Mouse (Mus musculus) testis, adult 2 months (tissue): Measurements from ENCODE around the gene Comt. TPM values are rescaled to one million over a fixed set of nuclear protein-coding genes. Genes with fewer than 3 reads are reported as not detected.

ENCODE experiments used
- H3K27ac ChIP-seq: fragments of 200-500 bp; 2 replicates; pipeline ENCODE4 v1.5.1; 2012; ENCODE audit warnings: low read depth, low read length; ENCODE audit not compliant: control insufficient read depth, insufficient read depth
- H3K27me3 ChIP-seq: fragments of 200-500 bp; 2 replicates; pipeline ENCODE4 v1.6.1; 2012; ENCODE audit warnings: mild to moderate bottlenecking, low read length, moderate library complexity; ENCODE audit not compliant: control insufficient read depth, insufficient read depth
- H3K36me3 ChIP-seq: fragments of 200-500 bp; 2 replicates; pipeline ENCODE4 v1.6.1; 2012; ENCODE audit warnings: mild to moderate bottlenecking, low read length; ENCODE audit not compliant: control insufficient read depth, insufficient read depth
- H3K4me1 ChIP-seq: fragments of 200-500 bp; 2 replicates; pipeline ENCODE4 v1.6.1; 2012; ENCODE audit warnings: low read length; ENCODE audit not compliant: control insufficient read depth, insufficient read depth
- H3K4me3 ChIP-seq: fragments of 200-500 bp; 2 replicates; pipeline ENCODE4 v1.5.1; 2012; ENCODE audit warnings: low read depth, mild to moderate bottlenecking, low read length, moderate library complexity, mixed read lengths; ENCODE audit not compliant: control insufficient read depth
- CTCF ChIP-seq: fragments of 200-500 bp; IDR thresholded peaks from 2 replicates; pipeline ENCODE4 v1.5.1; 2012; ENCODE audit warnings: low read depth, mild to moderate bottlenecking, inconsistent platforms, low read length, moderate library complexity; ENCODE audit not compliant: control insufficient read depth, insufficient read depth, insufficient replicate concordance
- POLR2A ChIP-seq: fragments of 200-500 bp; IDR thresholded peaks from 2 replicates; pipeline ENCODE4 v1.6.1; 2012; ENCODE audit warnings: low read depth, mild to moderate bottlenecking, inconsistent platforms, low read length, moderate library complexity; ENCODE audit not compliant: control insufficient read depth
- polyA plus RNA-seq: library from polyadenylated mRNA; depleted of rRNA; stranded (reverse); fragments of >200 nt; gene quantifications from 2 replicates; pipeline ENCODE4 v1.2.3, GENCODE M21; 2012

Comt gene
- polyA plus RNA-seq, 1 experiment, result 12.2 TPM

DNA sequence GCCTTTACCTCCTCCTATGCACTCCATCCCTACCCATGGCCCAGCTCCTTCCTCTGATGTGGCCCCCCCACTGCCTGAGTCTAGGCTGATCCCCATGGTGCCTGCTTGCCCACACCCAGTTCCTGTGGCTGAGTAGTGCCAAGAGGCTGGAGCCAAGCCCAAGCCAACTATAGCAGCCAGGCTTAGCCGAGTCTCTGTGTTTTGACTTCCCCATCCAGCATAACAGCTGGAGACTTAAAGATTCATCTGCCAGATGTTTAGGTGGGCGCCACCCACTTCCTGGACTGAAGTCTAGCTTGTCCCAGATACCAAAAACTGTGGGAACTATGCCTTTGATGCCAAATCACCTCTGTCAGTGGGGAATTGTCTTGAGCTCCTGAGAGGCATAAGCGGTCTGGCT lies 37.6 kb upstream of the Comt start:
- Histone ChIP-seq H3K27me3 (no peaks in the 10 kb centered on the region), H3K27ac (no peak overlapping the region), H3K36me3 (no peaks in the 10 kb centered on the region), H3K4me3 (no peak overlapping the region), H3K4me1 (no peaks in the 10 kb centered on the region)
- TF ChIP-seq POLR2A, result no peak

DNA sequence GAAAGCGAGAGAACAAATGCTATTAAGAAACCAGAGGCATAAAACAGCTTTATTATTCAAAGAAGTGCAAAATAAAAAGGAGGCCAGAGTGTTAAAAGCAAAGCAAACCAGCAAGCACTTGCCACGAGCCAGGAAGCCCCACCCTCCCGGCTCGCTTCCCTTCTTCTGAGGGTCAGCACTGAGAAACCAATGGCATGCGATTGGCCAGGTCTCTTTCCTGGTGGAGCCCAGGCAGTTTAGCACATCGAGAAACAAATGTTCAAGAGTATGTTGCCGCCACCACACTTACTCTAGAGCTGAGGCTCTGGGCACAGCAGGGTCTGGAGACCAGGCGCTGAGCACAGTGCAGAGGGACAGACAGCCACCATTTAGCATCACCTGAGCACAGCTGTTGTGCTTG lies 35.9 kb upstream of the Comt start:
- Histone ChIP-seq H3K27me3 (no peaks in the 10 kb centered on the region), H3K27ac (no peak overlapping the region), H3K4me1 (no peaks in the 10 kb centered on the region), H3K4me3 (no peak overlapping the region), H3K36me3 (no peaks in the 10 kb centered on the region)
- TF ChIP-seq POLR2A, result no peak
- no peak for TF ChIP-seq CTCF

DNA sequence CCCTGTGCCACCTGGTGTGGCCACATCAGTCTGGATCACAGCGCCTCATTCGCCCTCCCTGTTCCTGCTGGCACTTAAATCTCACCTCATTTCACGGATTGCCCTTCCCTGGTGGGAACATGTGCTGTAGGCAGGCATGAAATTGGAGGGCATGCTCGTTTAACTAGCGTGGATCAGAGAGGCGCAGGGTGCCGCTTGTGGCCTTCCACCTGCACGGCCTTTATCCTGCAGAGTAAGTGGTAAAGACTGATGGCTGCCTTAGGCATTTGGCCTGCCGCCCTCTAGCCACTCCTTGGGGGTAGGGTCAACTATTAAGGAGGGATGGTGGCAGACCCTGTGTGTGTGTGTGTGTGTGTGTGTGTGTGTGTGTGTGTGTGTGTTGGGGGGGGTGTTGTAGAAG lies 35.4 kb upstream of the Comt start:
- Histone ChIP-seq H3K27ac (no peak overlapping the region), H3K4me3 (no peak overlapping the region), H3K4me1 (no peaks in the 10 kb centered on the region), H3K27me3 (no peaks in the 10 kb centered on the region), H3K36me3 (no peaks in the 10 kb centered on the region)
- TF ChIP-seq POLR2A (no peak), CTCF (no peak)

DNA sequence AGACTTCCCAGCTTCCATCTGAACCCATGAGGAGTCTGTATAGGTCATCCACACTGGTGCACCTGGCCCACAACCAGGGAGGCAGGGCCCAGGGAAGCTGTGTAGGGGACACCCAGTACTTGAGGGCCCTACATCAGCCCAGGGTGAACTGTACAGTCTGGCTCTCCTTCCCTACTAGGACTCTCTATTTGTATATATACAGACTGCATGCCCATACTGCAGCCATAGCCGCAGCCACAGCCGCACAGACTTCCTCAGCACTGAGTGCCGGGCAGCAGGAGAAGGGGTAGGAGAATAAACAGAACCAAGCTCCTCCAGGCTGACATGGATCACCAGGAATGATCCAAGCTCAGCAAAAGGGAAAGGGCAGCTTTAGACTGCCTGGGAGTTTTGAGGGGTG lies 34.2 kb upstream of the Comt start:
- H3K27ac ChIP-seq, result no peak overlapping the region
- no peaks in the 10 kb centered on the region for H3K4me1 ChIP-seq
- TF ChIP-seq CTCF, result no peak
- no peak for TF ChIP-seq POLR2A
- H3K4me3 ChIP-seq, result no peak overlapping the region
- no peaks in the 10 kb centered on the region for H3K36me3 ChIP-seq
- H3K27me3 ChIP-seq, result no peaks in the 10 kb centered on the region

DNA sequence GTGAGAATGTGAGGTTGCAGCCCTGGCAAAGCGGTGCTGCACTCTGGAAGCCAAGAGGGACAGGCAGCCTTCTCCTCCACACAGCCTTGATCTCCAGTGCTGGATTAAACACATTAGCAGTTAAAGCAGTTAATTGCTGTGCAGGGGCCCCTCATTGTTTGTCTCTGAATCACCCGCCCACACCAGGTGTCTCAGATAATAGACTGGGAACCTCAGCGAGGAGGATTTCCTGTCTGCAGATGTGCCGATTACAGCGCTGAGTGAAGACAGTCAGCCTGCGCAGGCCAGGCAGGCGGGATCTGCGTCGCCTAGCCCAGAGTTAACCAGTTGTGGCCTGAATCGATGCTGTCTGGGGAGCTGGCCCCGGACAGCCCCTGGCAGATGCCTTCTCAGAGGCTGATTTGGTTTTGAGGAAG lies 33.3 kb upstream of the Comt start:
- Histone ChIP-seq H3K36me3 (no peaks in the 10 kb centered on the region), H3K27ac (no peak overlapping the region), H3K27me3 (no peaks in the 10 kb centered on the region), H3K4me3 (no peak overlapping the region), H3K4me1 (no peaks in the 10 kb centered on the region)
- TF ChIP-seq POLR2A (no peak), CTCF (no peak)

DNA sequence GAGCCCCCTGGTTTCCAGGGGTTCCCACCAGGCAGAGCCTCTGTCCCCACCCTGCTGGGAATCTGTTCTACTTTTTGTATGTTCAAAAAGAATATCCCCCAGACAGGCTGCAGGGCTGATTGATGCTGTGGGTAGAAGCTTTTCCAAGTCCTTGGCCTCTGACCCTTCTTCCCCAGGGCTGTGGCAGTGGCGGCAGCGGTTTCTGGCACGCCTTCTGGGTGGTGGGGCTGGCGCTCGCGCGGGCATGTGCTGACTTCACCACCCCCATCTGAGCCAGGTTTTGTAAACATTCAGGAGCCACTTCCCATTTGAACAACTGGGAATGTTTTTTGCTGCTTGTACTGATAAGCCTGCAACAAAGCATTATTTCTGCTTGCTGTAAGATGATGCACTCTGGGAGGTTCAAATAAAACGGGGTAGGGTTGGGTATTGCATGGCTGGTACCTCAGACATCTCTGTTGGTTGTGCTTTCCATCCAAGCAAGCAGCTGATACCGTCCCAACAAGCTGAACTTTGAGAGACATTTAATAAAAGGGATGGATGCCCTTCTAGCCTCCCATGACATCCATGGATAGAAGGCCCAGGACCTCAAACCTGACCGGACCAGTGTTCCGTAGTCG lies 32.8 kb upstream of the Comt start:
- no peak overlapping the region for H3K27ac ChIP-seq
- H3K27me3 ChIP-seq, result no peaks in the 10 kb centered on the region
- no peaks in the 10 kb centered on the region for H3K36me3 ChIP-seq
- H3K4me3 ChIP-seq, result no peak overlapping the region
- H3K4me1 ChIP-seq, result no peaks in the 10 kb centered on the region
- TF ChIP-seq POLR2A (no peak), CTCF (no peak)

DNA sequence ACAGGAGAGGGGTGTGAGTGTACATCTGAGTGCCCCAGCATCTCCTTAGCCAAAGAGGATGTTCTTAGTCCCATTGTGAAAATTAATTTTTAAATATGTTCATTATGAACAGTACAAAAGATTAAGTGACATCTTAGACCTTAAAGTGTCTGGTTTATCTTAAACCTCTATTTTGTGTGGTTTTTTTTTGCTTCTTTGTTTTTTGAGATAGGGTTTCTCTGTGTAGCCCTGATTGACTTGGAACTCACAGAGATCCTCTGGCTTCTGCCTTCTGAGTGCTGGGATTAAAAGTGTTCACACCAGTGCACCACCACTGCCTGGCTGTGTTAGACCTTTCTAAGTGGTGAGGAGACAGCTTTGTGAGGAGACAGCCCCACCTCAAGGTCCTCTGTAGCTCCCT lies 32.0 kb upstream of the Comt start:
- Histone ChIP-seq H3K27me3 (no peaks in the 10 kb centered on the region), H3K4me1 (no peaks in the 10 kb centered on the region)
- TF ChIP-seq CTCF, result no peak
- TF ChIP-seq POLR2A, result no peak

DNA sequence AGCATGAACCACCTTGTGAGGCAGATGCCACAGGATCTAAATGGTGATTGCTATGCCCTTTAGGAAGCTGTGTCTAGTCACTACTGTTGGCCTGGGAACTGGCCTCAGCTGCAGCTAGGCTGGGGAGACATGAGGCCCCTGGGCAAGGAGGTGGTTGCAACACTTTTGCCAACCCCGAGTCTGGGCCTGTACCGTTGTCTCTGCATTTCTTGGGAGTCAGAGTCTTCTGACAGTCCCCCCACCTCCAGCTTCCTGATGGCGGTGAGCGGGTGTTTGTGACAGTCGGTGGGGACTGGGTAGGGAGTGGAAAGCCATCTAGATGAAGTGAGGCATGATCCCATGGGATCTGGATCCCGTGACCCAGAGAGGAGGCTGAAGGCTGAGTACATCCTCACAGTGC lies 28.8 kb upstream of the Comt start:
- Histone ChIP-seq H3K27me3 (no peaks in the 10 kb centered on the region), H3K4me1 (no peaks in the 10 kb centered on the region), H3K36me3 (no peaks in the 10 kb centered on the region), H3K27ac (no peak overlapping the region), H3K4me3 (no peak overlapping the region)
- TF ChIP-seq POLR2A (no peak), CTCF (no peak)

More for the DNA sequence above, 32.0 kb upstream of the Comt start:
- no peak overlapping the region for H3K4me3 ChIP-seq
- no peaks in the 10 kb centered on the region for H3K36me3 ChIP-seq
- H3K27ac ChIP-seq, result no peak overlapping the region
